Mouse (Mus musculus): Measurements from ENCODE around the gene Ssc4d.
A peak's percentile ranks its signal among the peaks of the same experiment; 100 is the strongest.

Gene Ssc4d

GRCm38 (mm10) chr5:135975893-135976668, 1.8 kb upstream of the Ssc4d start:
- DNase-seq (ENCODE audit: low read depth, low spot score), result peak; percentile 27

DNA sequence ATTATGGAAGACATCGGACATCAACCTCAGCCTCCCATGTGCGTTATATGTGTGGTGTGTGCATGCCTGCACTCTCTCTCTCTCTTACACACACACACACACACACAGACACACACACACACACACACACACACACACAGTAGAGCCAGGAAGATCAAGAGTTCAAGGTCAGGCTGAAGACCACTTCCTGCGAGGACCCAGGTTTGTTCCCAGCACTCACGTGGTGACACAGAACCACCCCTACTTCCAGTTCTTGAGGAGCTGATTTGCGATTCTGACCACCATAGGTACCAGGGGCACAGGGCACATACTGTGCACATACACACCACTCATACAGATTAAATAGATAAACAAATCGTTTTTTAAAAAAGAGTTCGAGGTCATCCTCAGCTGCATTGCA, 2.5 kb downstream of the Ssc4d start:
- DNase-seq (ENCODE audit: low read depth, low spot score), result no peak

- no peak for DNase-seq (ENCODE audit: low read depth, low spot score)
These were observed 4.1 kb downstream of the Ssc4d start for GRCm38 (mm10) chr5:135970247-135970646.

- peak; percentile 80 for DNase-seq (ENCODE audit: low read depth, low spot score)
These were observed 5.5 kb downstream of the Ssc4d start for GRCm38 (mm10) chr5:135968781-135969180.

DNA sequence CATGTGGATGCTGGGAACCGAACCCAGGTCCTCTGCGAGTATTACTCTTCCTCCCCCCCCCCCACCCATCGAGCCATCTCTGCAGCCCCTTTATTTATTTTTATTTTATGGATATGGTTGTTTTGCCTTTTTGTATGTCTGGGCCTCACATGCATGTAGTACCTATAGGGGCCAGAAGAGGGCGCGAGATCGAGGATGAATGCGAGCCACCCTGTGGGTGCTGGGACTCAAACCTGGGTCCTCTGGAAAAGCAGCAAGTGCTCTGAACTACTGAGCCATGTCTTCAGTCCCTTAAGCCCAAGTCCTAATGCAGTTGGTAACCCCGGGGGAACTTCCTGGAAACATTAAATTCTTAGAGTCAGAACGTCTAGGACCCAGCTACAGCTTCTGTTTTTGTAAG, 7.5 kb downstream of the Ssc4d start:
- DNase-seq (ENCODE audit: low read depth, low spot score), result peak; percentile 38

DNA sequence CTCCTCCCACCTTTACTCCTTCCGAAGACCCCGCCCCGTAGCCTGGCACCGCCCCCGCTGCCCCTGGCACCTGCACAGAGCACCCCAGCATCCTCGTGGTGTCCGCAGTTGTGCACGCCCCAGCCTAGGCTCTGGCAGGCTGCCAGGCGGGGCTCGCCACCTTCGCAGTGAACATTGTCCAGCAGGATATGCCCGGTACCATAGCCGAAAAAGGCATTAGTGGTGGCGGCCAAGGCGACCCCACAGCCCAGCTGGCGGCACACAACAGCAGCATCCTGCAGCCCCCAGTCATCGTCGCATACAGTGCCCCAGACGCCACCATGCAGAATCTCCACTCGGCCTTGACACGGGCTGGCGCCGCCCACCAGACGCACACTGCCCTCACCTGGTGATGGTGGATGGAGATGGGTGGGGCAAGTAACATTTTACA, 8.8 kb downstream of the Ssc4d start:
- DNase-seq (ENCODE audit: low read depth, low spot score), result no peak

DNA sequence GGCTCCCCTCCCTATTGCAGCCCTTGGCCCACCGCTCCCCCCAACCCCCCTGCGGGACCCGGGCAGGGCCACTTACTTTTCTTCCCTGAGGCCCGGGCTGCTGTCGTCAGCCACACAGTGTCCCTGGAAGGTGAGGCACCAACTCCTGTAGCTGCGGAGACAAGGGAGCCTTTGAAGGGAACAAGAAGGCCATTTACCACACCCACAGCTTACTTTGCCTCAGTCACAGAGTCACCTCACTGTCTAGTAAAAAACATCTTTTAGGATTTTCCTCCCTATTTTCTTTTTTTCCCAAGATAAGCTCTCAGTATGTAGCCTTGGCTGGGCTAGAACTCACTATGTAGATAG, 11.1 kb downstream of the Ssc4d start:
- no peak for DNase-seq (ENCODE audit: low read depth, low spot score)

DNA sequence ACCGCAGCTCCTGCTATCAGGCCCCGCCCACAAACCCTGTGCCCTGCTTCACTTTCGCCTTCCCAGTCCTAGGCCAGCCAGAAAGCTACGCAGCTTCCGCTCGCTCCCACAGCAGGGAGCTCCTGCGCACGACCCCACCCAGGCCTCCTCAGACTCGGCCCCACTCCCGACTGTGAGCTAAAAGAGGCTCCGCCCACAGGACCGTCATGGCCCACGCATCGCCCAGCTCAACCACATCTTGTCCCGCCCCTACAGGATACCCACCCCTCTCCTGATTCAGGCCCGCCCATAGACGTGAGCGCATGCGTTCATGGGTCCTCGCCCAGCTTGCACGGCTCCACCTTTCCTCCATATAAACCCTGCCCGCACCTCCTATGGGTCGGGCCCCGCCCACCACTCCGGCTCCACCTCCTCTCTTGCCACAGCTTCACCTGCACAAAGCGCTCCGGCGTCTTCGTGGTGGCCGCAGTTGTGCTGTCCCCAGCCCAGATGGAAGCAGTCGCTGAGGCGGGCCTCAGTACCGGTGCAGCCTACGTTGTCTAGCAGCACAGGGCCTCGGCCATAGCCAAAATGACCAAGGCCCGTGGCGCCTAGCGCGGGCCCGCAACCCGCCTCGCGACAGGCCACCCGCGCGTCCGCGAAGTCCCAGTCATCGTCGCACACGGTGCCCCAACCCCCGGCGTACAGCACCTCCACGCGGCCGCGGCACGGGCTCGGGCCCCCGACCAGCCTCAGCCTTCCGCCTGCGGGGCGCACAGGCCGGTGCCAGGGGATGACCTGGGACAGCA, 11.6 kb downstream of the Ssc4d start:
- DNase-seq (ENCODE audit: low read depth, low spot score), result peak; percentile 100

GRCm38 (mm10) chr5:135962125-135962491, 12.2 kb downstream of the Ssc4d start:
- no peak for DNase-seq (ENCODE audit: low read depth, low spot score)

DNA sequence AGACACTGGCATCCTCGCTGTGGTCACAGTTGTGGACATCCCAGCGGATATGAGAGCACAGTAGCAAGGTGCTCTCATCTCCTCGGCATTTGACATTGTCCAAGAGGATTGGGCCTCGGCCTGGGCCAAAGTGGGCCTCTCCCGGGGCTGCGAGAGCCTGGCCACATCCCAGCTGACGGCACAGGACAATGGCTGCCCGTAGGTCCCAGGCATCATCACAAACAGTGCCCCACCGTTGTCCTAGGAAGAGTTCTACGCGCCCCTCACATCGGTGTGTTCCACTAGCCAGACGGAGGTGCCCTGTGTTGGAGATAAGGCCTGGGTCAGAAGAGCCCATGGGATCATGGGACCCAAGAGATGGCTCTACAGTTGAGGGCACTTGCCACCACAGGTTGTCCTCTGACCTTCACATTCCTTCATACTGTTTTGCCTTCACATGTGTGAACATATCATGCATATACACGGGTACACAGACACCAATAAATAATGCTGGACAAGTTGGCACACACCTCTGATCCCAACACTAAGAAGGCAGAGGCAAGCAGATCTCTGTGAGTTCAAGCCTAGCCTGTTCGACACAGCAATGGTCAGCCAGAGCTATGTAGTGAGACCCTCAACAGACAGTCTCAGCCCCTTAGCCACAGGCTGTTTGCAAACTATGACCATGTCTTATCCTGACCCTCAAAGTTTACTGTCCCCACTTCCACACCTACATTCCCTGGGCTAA, 13.3 kb downstream of the Ssc4d start:
- DNase-seq (ENCODE audit: low read depth, low spot score), result no peak

GRCm38 (mm10) chr5:135959911-135960310, 14.4 kb downstream of the Ssc4d start:
- peak; percentile 91 for DNase-seq (ENCODE audit: low read depth, low spot score)

- no peak for DNase-seq (ENCODE audit: low read depth, low spot score)
These were observed 16.0 kb downstream of the Ssc4d start for GRCm38 (mm10) chr5:135958367-135958766.

- peak; percentile 100 for DNase-seq (ENCODE audit: low read depth, low spot score)
These were observed 16.9 kb downstream of the Ssc4d start for GRCm38 (mm10) chr5:135957207-135957974.

GRCm38 (mm10) chr5:135956300-135957206, 17.8 kb downstream of the Ssc4d start:
- no peak for DNase-seq (ENCODE audit: low read depth, low spot score)

DNA sequence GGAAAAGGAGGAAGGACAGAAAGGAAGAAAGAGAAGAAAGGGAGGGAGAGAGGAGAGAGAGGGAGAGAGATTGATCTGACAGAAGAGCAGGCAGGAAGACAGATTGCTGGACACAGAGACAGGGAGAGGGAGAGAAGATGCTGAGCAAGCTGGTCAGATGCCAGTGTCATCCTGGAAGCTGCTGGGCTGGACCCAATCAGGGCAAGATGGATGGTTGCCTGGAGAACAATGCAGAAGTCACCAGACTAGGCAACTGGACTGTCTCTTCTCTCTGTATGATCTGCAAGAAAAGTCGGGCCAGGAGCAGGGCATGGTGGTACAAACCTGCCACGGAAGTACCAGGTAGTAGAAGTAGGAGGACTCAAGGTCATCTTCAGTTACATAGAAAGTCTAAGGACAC, 21.5 kb downstream of the Ssc4d start:
- DNase-seq (ENCODE audit: low read depth, low spot score), result no peak

GRCm38 (mm10) chr5:135951660-135952059, 22.7 kb downstream of the Ssc4d start:
- DNase-seq (ENCODE audit: low read depth, low spot score), result peak; percentile 49

DNA sequence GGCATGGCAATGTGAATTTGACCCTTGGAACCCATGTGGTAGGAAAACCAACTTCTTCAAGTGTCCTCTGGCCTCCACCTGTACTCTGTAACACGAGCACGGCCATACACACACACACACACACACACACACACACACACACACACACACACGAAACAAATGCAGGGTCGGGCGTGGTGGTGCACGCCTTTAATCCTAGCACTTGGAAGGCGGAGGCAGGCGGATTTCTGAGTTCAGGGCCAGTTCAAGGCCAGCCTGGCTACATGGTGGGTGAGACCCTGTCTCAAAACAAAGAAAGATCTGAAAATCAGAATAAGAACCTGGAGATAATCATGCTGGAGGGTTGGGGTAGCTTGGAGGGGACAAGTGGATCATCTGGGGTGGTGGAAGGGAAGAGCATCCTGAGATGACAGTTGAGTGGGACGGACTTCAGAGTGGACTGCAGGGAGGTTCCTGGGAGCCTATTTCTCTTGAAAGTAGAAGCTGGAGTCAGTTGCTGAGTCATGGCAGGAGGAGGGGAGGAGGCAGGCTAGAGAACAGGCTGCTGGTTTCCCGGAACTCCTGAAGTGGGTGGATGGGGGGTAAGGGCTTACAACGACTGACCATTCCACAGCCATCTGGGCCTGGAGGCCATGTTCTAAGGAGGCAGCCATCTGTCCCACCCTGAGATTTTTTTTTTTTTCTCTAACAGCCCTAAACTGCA, 23.5 kb downstream of the Ssc4d start:
- DNase-seq (ENCODE audit: low read depth, low spot score), result peak; percentile 87

DNA sequence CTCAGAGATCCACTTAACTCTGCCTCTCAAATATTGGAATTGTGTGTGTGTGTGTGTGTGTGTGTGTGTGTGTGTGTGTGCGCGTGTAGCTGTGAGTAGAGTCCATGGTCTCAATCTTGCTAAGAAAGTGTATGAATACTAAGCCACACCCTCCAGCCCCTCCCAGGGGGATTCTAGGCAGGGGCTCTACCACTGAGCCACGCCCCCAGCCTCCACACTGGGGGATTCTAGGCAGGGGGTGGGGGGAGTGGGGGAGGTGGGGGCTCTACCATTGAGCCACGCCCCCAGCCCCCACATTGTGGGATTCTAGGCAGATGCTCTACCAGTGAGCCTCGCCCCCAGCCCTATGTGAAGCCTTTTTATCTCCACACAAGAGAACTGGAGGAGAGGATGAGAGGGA, 27.7 kb downstream of the Ssc4d start:
- DNase-seq (ENCODE audit: low read depth, low spot score), result no peak

- no peak for DNase-seq (ENCODE audit: low read depth, low spot score)
These were observed 28.4 kb downstream of the Ssc4d start for GRCm38 (mm10) chr5:135945916-135946408.

GRCm38 (mm10) chr5:135942710-135943109, 31.6 kb downstream of the Ssc4d start:
- DNase-seq (ENCODE audit: low read depth, low spot score), result no peak
